Mouse (Mus musculus) natural killer cell, adult 2 months (primary cell): Measurements from ENCODE around the gene Gpr183.

Experiments used
- DNase-seq, 2 experiments: peaks; one replicate each; pipeline ENCODE4 v3.0.0; 2022; ENCODE audit warnings: low spot score in 2 of 2

The Gpr183 gene

GRCm38 (mm10) chr14:121964990-121965389 lies at the start of gene Gpr183:
TSS of gene Gpr183 (minus strand) at chr14:121965195.
- DNase-seq, result peak in 1 of 2 experiments; percentile 54

GRCm38 (mm10) chr14:122013417-122013951 lies 48.5 kb upstream of the Gpr183 start:
- peak in 1 of 2 experiments; percentile 64 for DNase-seq

DNA sequence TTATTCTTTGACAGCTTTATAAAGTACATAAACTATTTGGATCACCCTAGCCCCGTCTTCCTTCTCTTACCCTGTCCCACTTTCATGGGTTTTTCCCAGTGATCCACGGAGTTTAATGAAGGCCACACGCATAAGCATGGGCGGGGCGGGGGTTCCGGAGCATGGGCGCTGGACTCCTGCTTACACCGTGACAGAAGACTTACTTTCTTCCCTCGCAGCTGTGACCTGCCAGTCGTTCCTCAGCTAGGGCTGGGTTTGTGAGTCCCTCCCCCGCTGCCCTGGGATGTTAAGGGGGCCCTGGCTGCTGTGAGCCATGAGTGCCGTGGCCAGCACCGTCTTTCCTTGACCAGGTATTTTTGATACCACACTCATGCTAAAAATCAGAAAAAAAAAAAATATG lies 47.8 kb upstream of the Gpr183 start:
- DNase-seq, result no peak

DNA sequence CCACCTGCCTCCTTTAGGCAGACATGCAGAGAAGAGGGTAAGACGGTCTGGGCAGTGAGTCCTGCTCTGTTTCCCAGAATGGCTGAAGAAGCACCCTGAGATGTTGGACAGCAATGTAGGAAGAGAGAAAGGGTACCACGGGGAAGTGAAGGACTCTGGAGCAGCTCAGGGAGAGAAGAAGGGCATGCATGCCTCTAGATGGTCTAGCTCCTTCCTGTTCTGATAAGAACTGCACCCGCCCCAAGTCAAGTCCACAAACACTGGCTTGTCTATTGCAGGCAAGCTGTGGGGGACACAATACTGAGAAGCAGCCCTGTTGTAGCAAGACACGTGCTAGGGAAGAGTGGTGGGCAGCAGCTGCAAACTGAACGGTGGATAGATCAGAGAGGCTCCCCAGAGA lies 47.2 kb upstream of the Gpr183 start:
- no peak for DNase-seq

DNA sequence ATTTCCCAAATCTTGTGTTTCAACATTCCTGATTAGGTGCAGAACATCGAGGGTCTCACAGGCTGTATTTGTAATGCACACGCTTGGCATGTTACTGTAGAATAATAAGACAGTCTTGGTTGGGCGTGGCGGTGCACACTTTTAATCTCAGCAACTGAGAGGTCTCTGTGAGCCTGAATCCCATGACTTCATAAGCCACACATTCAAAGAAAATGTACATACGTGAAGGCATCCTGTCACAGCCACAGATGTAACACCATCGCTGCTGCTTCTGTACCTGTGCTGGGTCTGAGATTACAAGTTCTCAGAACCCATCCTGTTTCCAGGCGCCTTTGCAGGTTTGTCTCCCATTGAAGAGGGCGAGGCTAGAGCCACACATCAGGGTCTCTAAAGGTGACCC lies 46.8 kb upstream of the Gpr183 start:
- DNase-seq, result no peak

DNA sequence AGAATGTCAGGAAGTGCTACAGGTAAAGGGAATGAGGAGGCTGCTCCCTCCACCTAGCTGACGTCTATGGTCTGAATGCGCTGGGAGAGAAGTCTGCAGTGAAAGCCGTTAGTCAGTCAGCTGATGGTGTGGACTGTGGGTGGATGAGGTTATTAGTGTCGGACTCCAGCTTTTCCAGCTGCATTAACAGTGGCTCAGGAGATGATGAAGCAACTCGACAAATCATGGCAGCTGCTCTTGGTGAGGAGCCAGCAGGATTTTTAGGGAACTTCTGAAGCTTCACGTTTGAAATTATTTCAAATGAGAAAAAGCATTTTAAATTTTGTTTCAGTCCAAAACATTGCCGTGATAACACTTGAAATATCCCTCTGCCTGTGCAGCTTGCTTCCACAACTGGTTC lies 45.3 kb upstream of the Gpr183 start:
- DNase-seq, result no peak

DNA sequence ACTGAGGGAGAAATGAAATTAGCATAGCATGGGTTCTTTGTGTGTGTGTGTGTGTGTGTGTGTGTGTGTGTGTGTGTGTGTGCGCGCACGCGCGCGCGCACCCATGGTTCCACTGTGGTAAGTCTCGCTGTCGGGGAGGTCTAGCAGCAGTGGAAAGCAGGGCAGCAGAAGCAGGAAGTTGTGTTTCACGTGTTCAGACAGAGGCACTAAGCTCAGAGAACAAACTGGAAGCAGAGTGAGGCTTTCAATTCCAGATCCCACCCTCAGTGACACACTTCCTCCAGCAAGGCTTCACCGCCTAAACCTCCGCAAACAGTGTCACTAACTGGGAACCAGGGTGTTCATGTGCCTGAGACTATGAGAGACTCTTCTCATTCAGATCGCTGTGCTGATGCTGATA lies 44.5 kb upstream of the Gpr183 start:
- DNase-seq, result peak; percentile 40 to 81

- no peak for DNase-seq
Measured at GRCm38 (mm10) chr14:122008261-122008660, 43.3 kb upstream of the Gpr183 start.

GRCm38 (mm10) chr14:122003812-122004211 lies 38.8 kb upstream of the Gpr183 start:
- DNase-seq, result no peak

- no peak for DNase-seq
Measured at GRCm38 (mm10) chr14:122002224-122002623, 37.2 kb upstream of the Gpr183 start.

DNA sequence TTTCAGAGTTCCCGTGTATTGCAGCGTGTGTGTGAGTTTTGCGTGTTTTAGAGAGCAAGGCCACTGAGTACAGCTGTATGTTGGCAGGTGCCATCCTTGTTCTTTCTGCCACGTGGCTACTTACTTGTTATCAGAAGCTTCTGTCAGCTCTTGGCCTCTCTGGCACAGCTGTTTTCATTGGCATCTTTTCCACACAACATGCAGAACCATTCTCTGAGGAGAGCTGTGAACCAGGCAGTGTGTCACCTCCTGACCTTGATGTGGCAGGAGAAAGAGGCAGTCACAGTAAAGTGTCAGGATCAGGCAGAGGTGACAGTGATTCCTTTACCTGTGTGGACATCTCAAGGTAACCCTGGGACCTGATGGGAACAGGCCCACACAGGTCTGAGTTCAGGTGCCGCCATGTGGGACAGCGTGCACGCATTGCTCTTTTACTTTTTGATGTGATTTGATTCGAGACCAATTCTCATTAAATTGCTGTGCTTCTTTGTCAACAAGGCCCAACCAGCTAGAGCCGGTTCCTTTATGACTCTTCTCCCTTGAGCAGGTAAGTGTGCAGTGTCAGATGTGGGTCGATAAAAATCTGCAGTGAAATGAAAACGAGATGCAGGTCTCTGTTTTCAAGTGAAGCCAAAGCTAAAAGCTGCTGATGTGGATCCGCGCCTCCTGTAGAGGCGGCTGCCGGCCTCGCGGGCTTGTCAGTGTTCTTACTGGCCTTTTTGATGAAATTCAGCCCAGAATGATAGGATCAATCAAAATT lies 35.5 kb upstream of the Gpr183 start:
- DNase-seq, result no peak

GRCm38 (mm10) chr14:121999455-121999854 lies 34.5 kb upstream of the Gpr183 start:
- no peak for DNase-seq

- no peak for DNase-seq
Measured at GRCm38 (mm10) chr14:121996786-121997185, 31.8 kb upstream of the Gpr183 start.

DNA sequence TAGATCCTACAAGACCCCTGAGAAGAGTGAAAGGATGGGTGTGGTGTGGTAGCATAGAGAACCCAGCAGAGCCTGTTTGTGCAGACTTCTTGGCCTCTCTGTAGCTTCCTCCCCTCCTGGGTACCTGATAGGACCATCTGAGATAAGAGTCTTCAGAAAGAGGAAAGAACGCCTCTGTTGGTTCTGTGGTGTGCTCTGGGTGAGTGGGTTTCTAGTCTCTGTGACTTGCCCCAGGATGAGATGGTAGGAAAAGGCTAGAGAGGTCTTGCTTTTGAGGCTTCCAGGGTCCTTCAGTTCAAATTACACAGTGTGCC lies 30.5 kb upstream of the Gpr183 start:
- DNase-seq, result no peak

DNA sequence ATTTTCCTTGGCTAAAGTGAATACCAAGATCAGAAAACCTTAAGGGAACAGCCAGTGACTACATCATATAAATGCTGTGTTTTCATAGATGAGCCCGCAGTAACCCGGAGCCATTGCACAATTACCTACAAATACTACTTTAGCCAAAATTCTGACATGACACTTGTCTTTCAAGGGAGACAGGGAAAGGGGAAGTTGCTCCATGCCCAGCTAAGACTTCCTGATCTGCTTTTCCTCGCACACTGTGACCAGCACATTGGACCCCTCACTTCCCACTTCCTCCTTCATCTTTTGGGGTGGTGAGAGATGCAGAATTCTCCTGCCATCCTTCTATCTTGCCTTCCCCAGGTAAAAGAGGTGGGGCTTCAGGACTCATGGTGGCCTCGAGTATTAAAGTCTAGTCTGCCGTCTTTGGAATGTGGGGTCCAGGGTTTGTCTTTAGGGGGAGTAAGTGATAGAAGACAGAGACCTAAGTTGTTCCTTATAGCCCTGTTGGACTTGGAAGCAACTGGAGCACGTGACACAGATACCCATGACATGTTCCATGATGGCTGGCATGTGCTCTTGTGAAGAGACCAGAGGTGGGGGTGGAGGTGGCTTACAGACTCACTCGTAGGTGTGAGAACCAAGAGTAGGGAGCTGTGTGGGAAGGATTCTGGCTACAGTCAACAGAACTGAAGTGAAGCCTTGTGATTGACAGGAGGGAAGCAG lies 30.0 kb upstream of the Gpr183 start:
- no peak for DNase-seq

- DNase-seq, result no peak
Measured at GRCm38 (mm10) chr14:121994171-121994700, 29.2 kb upstream of the Gpr183 start.

DNA sequence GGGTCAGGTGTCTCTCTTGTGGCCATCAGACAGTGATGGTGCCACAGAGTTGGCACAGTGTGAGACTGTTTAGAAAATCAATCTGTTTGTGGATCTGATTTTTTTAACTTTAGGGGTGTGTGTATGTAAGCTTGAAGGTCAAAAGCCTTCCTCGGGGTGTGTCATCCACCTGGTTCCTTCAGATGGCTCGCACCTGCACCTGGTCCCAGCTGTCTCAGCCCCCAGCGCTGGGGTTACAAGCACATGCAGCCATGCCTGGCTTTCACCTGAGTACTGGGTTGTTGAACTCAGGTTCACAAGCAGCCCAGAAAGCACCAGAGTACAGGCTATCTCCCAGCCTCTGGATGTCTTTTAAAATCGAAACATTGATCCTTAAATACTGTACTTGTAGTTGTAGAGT lies 28.6 kb upstream of the Gpr183 start:
- DNase-seq, result no peak

DNA sequence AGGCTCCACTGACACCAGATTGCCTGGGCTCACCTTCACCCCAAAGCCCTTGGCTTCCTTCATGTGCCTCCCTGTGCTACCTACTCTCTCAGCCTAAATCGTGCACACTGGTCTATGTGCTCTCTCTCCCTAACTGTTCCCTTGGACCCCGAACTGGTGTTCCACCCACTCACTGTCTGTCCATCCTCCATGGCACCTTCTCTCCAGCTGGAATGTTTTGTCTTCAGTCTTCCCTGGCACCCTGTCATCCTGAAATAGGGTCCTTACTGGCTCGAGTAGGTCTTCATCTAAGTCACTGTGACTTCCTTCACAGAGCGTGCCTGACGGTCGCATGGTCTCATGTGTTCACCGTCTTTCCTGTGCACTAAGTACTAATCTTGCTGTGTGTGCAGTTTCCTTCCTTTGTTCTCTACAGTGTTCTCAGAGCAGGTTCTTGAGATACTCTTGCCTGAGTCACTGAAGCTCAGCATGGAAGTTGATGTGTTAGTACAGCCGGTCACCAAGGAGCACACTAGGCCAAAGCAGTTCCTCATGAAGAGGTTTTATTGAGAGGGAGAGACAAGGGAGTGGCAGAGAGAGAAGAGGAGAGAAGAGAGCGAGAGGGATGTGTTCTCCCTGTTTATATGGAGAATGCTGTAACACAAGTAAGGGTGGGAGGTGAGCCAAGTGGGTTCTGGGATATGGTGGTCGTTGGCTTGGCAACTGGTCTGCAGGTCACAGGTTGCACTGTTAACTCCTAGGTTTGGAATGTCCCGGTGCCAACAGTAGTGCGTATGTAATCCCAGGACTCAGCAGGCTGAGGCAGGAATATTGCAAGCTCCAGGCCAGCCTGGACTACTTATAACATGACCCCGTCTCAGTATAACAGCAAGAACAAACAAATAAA lies 27.6 kb upstream of the Gpr183 start:
- no peak for DNase-seq

DNA sequence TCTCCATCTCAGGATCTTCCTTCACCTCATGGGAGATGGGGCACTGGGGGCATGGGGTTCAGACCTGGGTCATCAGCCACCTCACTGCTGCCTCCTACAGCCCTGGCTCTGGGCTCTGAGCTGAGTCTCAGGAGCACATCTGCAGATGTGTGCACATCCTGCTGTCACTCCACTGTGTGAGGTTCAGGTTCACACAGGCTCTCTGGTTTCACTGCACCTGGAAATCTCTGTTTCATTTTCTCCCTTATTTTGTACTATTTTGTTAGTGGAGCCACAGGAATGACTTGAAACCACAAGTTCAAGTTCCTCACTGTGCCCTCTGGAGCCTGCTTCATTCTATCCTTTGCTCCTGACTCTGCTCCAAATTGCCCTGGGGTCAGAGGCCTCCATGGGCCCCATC lies 26.9 kb upstream of the Gpr183 start:
- DNase-seq, result no peak

GRCm38 (mm10) chr14:121990897-121991296 lies 25.9 kb upstream of the Gpr183 start:
- no peak for DNase-seq

DNA sequence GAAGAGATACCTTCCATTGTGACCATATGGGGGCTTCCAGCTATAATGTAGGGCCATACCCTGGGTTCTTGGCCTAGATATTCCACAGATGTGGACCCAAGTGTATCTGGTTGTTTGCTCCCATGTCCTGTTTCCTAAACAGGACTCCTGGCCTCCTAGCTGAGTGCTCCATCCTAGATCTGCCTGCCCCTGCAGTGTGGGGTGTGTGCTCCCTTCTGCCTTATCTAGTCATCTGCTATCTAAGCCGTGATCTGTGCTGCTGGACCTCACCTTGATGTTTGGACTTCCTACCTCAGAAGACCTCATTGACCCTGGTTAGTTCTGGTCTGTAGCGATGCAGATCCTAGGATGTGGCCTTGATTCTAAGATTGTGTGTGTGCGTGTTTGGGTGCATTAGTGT lies 24.9 kb upstream of the Gpr183 start:
- no peak for DNase-seq

DNA sequence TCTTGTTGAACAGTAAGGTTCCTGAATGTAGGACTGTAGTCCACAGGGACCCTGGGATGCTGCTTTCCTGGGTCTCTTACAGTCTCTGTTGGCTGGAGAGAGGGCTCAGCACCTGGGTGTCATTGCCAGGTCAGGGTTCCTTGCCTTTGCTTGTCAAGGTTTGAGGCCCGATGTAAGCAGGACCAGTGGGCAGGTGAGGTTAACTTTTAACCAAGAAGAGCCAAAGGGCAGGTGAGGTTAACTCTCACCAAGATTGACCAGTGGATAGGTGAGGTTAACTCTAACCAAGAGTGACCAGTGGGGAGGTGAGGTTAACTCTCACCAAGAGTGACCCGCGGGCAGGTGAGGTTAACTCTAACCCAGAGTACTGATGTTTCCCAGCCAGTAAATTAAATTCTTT lies 24.3 kb upstream of the Gpr183 start:
- no peak for DNase-seq
